Mouse (Mus musculus) neural tube, embryonic 14.5 days (tissue): ENCODE measurements around the gene Gm26741. TPM values are rescaled to one million over a fixed set of nuclear protein-coding genes. Genes with fewer than 3 reads are reported as not detected.
"Not testable (repeated sequence)": the region's sequence is repeated elsewhere in the genome, so short reads cannot be mapped to it uniquely, and the experiment has no call there.

ENCODE experiments used
- ATAC-seq: fragments of 200-750 bp; cut with Nextera tagmentation; 2 replicates; pipeline ENCODE4 v1.8.0; 2017; ENCODE audit warnings: low read depth, mild to moderate bottlenecking, moderate TSS enrichment, moderate library complexity
- H3K27ac ChIP-seq: fragments of 300-500 bp; sonication (generic); 2 replicates; pipeline ENCODE4 v1.5.1; 2014; ENCODE audit warnings: low read depth, mild to moderate bottlenecking, control low read depth, low read length, moderate library complexity, mixed read lengths
- H3K27me3 ChIP-seq: fragments of 300-500 bp; sonication (generic); 2 replicates; pipeline ENCODE4 v1.6.1; 2014; ENCODE audit warnings: low read length; ENCODE audit not compliant: control insufficient read depth, insufficient read depth
- H3K36me3 ChIP-seq: fragments of 300-500 bp; sonication (generic); 2 replicates; pipeline ENCODE4 v1.6.1; 2014; ENCODE audit warnings: low read length, mixed read lengths; ENCODE audit not compliant: control insufficient read depth, insufficient read depth
- H3K4me1 ChIP-seq: fragments of 300-500 bp; sonication (generic); 2 replicates; pipeline ENCODE4 v1.6.1; 2014; ENCODE audit warnings: low read length; ENCODE audit not compliant: control insufficient read depth, insufficient read depth
- H3K4me2 ChIP-seq: fragments of 300-500 bp; sonication (generic); 2 replicates; pipeline ENCODE4 v1.6.1; 2014; ENCODE audit warnings: mild to moderate bottlenecking, low read depth, low read length, control low read depth
- H3K4me3 ChIP-seq: fragments of 300-500 bp; sonication (generic); 2 replicates; pipeline ENCODE4 v1.5.1; 2014; ENCODE audit warnings: low read depth, low read length, control low read depth, mixed read lengths
- H3K9ac ChIP-seq: fragments of 300-500 bp; sonication (generic); replicated peaks from 2 replicates; pipeline ENCODE4 v1.6.1; 2014; ENCODE audit warnings: low read depth, mild to moderate bottlenecking, control low read depth, low read length, mixed read lengths
- H3K9me3 ChIP-seq: fragments of 300-500 bp; sonication (generic); 2 replicates; pipeline ENCODE4 v1.6.1; 2016; ENCODE audit warnings: low read length; ENCODE audit not compliant: control insufficient read depth
- WGBS: fragments of 180-500 bp; shearing (Covaris S2); extraction: QIAGEN DNeasy Blood & Tissue Kit; methylation state at CpG from one replicate; pipeline ENCODE4 v1.1.7; 2014; 5-methylcytosine and 5-hydroxymethylcytosine counted together
- polyA plus RNA-seq: library from polyadenylated mRNA; unstranded; fragments of >200 nt; fragmentation: Nextera tagmentation; extraction: Ambion mirVana; gene quantifications from 2 replicates; pipeline ENCODE4 v1.2.1, GENCODE M21; 2014

Gm26741 gene
- polyA plus RNA-seq: not detected in 2 replicates

DNA sequence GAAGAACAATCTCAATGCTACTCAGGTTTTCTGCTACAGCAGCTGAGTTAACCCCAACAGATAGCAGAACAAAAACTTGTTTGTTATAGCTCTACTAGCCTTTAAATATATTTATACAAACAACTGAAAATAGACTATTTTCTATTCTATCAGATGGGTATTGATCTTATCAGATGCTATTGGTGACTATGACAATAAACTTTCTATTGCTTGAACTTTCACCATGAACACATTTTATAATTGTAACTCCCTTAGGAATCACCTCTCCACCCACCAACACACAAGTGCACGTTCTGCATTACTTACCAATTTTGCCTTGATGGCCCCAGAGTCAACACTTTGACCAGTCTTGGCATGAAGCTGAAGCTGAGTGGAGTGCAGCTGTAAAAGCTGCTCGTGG lies at the start of gene Gm26741:
Gene Gm26741 (plus strand): TSS at position 301 of the 400 bp plus-strand sequence.
- Histone ChIP-seq H3K9me3 (no peaks in the 10 kb centered on the region), H3K9ac (no peak within 1 kb of the TSS), H3K36me3 (no peaks in the 10 kb centered on the region; the same call in 1 of the 2 replicates), H3K4me2 (no peak within 1 kb of the TSS), H3K27me3 (no peaks in the 10 kb centered on the region), H3K27ac (no peak within 1 kb of the TSS), H3K4me1 (no peaks in the 10 kb centered on the region), H3K4me3 (no peak within 1 kb of the TSS)
- 91% methylated on average over 2 of the region's 2 CpGs for WGBS
- no peak for ATAC-seq

DNA sequence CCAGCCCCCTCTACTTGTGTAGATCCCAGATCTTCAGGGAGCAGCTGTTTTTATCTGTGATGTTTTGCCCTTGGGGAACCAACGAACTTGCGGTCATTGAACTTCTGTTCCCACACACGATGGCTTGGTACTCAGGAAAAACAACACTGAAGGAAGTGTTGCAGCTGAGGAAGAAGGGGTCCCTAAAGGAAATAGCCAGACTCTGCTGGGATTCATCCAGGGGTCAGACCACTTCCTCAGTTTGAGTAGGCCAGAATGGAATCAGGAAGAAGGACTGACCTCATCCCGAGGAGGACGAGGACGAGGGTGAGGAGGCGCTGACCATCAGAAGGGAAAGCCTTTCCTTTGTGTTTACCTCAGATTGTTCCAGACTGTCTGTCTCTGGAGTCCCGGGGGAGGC lies 49.4 kb upstream of the Gm26741 start:
- 73% methylated on average over 8 of the region's 8 CpGs for WGBS
- no peak overlapping the region for H3K9ac ChIP-seq
- H3K36me3 ChIP-seq: no peaks in the 10 kb centered on the region
- no peak for ATAC-seq
- H3K9me3 ChIP-seq: no peaks in the 10 kb centered on the region
- no peak overlapping the region for H3K4me2 ChIP-seq
- no peak overlapping the region for H3K4me3 ChIP-seq
- no peaks in the 10 kb centered on the region for H3K27me3 ChIP-seq
- no peak overlapping the region for H3K27ac ChIP-seq
- no peaks in the 10 kb centered on the region for H3K4me1 ChIP-seq

DNA sequence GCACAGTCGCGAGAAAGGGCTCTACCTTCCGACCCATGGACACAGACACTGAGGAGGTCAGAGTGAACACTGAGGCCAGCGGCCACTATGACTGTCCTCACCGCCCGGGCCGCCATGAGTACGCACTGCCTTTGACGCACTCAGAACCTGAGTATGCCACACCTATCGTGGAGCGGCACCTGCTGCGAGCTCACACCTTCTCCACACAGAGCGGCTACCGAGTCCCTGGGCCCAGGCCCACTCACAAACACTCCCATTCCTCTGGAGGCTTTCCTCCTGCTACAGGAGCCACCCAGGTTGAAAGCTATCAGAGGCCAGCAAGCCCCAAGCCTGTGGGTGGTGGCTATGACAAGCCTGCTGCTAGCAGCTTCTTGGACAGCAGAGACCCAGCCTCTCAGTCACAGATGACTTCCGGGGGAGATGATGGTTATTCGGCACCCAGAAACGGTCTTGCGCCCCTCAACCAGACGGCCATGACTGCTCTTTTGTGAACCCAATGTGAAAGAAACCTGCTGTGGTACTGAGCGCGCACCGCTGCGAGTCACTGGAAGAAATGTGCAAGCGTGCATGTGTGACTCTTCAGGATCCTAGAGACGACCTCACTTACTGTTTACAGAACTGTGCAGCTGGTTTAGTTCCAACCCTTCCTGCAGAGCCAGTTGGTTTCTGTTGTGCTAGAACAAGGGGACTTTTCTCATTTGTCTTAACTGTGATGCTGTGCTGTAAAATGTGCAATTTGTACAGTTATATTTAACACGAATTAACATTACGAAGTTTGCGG lies 38.9 kb upstream of the Gm26741 start:
- WGBS: 94% methylated on average over 28 of the region's 28 CpGs
- H3K4me2 ChIP-seq: no peak overlapping the region
- no peak for ATAC-seq
- H3K9ac ChIP-seq: no peak overlapping the region
- H3K36me3 ChIP-seq: 0 out of 2 replicates have a peak, but pooled peaks cover 8% of the 10 kb centered on the region
- H3K27me3 ChIP-seq: no peaks in the 10 kb centered on the region
- no peaks in the 10 kb centered on the region for H3K9me3 ChIP-seq
- H3K4me3 ChIP-seq: no peak overlapping the region
- no peaks in the 10 kb centered on the region for H3K4me1 ChIP-seq
- H3K27ac ChIP-seq: no peak overlapping the region

DNA sequence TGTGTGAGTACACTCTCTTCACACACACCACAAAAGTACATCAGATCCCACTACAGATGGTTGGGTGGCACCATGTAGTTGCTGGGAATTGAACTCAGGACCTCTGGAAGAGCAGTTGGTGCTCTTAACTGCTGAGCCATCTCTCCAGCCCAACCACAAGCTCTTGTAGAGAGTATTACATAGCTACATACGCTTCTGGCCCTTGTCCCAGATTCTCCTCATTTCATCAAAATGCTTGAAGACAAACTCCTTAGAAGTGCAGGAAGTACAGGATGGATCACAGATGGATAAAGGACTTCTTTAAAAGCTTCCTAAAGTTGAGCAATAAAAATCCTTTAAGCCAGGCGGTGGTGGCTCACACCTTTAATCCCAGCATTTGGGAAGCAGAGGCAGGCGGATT lies 36.6 kb upstream of the Gm26741 start:
- WGBS: 95% methylated on average over 3 of the region's 3 CpGs
- H3K4me3 ChIP-seq: no peak overlapping the region
- H3K9ac ChIP-seq: no peak overlapping the region

DNA sequence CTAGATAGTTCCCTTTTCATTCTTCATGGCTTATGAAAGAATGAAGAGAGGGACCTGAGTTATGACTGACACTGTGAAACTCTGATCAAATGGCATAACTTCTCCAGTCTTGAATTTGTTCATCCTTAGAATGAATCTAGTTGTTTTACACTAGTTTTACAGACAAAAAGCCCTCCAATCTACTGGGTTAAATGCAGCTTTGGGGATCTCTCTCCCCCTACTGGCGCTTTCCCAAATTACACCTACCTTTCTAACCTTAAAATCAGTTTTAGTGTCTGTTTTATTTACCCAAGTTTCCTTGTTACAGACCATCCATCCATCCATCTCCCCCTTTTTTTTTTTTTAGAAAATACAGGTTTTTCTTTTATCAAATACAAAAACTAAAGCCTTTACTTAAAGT lies 27.6 kb upstream of the Gm26741 start:
- no peaks in the 10 kb centered on the region for H3K4me1 ChIP-seq
- no peak overlapping the region for H3K27ac ChIP-seq
- H3K36me3 ChIP-seq: 0 out of 2 replicates have a peak, but pooled peaks cover 6% of the 10 kb centered on the region
- no peaks in the 10 kb centered on the region for H3K9me3 ChIP-seq
- H3K9ac ChIP-seq: no peak overlapping the region
- H3K4me3 ChIP-seq: no peak overlapping the region
- H3K27me3 ChIP-seq: no peaks in the 10 kb centered on the region
- 3% methylated on average over 1 of the region's 1 CpGs for WGBS
- no peak for ATAC-seq
- H3K4me2 ChIP-seq: no peak overlapping the region

More for the DNA sequence above, 36.6 kb upstream of the Gm26741 start:
- Histone ChIP-seq H3K9me3 (no peaks in the 10 kb centered on the region), H3K27ac (no peak overlapping the region), H3K4me1 (no peaks in the 10 kb centered on the region), H3K4me2 (no peak overlapping the region), H3K36me3 (0 out of 2 replicates have a peak, but pooled peaks cover 8% of the 10 kb centered on the region), H3K27me3 (no peaks in the 10 kb centered on the region)
- ATAC-seq: no peak

DNA sequence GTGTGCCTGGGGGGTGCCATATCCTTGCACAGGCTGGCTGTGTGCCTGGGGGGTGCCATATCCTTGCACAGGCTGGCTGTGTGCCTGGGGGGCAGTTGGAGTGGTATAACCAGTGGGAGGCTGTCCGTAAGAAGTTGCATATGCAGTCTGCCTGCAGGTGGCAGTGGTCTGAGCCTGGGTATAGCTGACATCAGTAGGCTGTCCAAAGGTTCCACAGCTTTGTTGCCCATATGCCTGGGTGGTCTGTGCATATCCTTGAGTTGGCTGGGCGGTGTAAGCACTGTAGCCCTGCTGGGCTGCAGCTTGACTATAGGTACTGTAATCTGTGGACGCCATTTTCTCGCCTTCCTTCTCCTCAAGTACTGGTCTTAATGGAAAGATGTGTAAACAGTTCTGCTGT lies 15.2 kb upstream of the Gm26741 start:
- not testable (repeated sequence) for ATAC-seq, H3K4me2 ChIP-seq
- WGBS: 90% methylated on average over 4 of the region's 4 CpGs

DNA sequence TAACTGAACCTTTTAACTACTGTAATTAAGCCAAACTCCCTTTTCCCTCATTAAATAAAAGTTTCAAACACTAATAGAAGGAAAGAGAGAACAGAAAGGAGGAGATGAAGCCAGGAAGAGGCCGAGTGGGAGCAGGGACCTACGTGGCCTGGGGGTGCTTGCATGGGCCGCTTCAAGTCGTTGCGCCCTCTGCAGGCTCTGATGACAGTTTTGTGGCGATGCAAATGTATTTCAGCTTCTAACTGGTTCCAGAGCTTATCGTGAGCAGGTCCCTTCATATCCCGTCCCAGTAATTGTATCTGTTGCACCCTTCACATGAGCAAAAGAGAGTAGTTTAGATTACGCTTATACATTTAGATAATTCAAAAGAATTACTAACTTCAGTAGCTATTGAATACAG lies 5.4 kb upstream of the Gm26741 start:
- 79% methylated on average over 9 of the region's 9 CpGs for whole genome bisulfite sequencing
- H3K4me3 ChIP-seq: no peak overlapping the region
- H3K36me3 ChIP-seq: peaks cover 16% of the 10 kb centered on the region
- H3K27ac ChIP-seq: no peak overlapping the region
- ATAC-seq: no peak
- H3K27me3 ChIP-seq: no peaks in the 10 kb centered on the region
- H3K9me3 ChIP-seq: no peaks in the 10 kb centered on the region
- no peaks in the 10 kb centered on the region for H3K4me1 ChIP-seq
- H3K4me2 ChIP-seq: no peak overlapping the region
- no peak overlapping the region for H3K9ac ChIP-seq

More for the DNA sequence above, 15.2 kb upstream of the Gm26741 start:
- H3K4me1 ChIP-seq, H3K4me3 ChIP-seq, H3K9me3 ChIP-seq, H3K27me3 ChIP-seq, H3K9ac ChIP-seq, H3K27ac ChIP-seq: not testable (repeated sequence)
- H3K36me3 ChIP-seq: peaks cover 14% of the 10 kb centered on the region; the same call in 1 of the 2 replicates

DNA sequence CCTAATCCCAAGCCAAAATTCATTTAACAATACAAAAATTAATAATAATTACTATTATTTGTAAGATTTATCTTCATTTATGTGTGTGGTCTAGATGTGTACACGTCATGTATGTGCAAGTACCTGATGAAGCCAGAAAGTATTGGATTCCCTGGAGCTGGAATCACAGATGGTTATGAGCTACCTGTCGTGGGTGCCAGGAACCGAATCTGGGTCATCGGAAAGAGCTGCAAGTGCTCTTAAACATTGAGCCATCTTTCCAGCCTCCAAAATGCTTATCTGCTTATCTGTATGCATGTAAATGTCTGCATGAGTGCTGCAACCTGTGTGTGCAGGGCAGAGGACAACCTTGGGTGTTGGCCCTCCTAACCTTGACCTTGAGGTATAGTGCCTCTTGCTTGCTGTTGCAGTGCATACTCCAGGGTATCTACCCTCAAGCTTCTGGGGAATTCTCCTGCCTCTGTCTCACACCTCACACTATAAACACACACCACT lies 1.7 kb downstream of the Gm26741 start:
- no peaks in the 10 kb centered on the region; the same call in 1 of the 2 replicates for H3K36me3 ChIP-seq
- no peaks in the 10 kb centered on the region for H3K9me3 ChIP-seq
- H3K4me1 ChIP-seq: no peaks in the 10 kb centered on the region
- H3K27me3 ChIP-seq: no peaks in the 10 kb centered on the region
- no peak overlapping the region for H3K4me3 ChIP-seq
- no peak overlapping the region for H3K4me2 ChIP-seq
- H3K27ac ChIP-seq: no peak overlapping the region
- ATAC-seq: no peak
- 98% methylated on average over 4 of the region's 4 CpGs for WGBS
- no peak overlapping the region for H3K9ac ChIP-seq

DNA sequence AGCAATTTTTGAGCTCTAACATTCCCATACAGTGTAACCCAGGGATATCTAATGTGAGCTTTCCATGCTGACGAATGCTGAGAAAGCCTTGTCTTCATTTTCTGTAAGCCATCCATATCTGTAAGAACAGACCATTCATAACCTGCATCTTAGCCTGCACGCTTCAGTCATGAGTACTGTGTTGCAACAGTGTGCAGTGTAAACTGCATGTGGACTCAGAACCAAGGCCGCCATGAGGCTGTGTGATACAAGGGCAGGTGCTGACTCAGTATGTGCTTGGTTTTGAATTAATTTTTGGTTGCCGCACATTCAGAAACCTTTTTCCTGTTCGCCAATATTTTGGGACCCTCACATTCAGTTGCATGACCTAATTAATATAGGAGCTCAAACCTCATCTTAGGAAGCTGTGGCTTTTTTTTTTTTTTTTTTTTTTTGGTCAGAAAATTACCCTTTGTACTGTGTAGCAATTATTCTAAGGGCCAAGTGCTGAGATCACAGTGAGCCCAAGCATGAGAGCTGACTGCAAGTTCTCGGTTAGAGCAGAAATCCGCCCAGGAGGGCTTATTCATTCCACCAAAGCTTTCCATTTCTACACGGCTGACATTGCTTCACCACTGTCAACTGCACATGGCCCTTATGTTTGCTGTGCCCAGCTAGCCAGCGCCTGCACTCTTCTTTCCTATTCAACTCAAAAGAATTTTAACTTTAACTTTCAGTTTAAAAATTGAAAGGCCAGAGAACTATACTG lies 2.5 kb downstream of the Gm26741 start:
- 92% methylated on average over 9 of the region's 9 CpGs for WGBS
- Histone ChIP-seq H3K4me3 (no peak overlapping the region), H3K4me1 (no peaks in the 10 kb centered on the region), H3K9ac (no peak overlapping the region), H3K27ac (no peak overlapping the region), H3K9me3 (no peaks in the 10 kb centered on the region), H3K36me3 (no peaks in the 10 kb centered on the region; the same call in 1 of the 2 replicates), H3K27me3 (no peaks in the 10 kb centered on the region), H3K4me2 (no peak overlapping the region)
- ATAC-seq: no peak
